Mouse (Mus musculus) heart, adult 2 months (tissue): ENCODE data around the gene Art3.

Source experiments
- CTCF ChIP-seq: fragments of 200-600 bp; IDR thresholded peaks from 2 replicates; pipeline ENCODE4 v1.8.1; 2022; ENCODE audit warnings: antibody characterized with exemption, mild to moderate bottlenecking, moderate library complexity
- EP300 ChIP-seq: fragments of 200-500 bp; IDR thresholded peaks from 2 replicates; pipeline ENCODE4 v1.6.1; 2011; ENCODE audit warnings: low read depth, low read length, control low read depth; ENCODE audit not compliant: insufficient read depth
- POLR2A ChIP-seq: fragments of 200-500 bp; IDR thresholded peaks from 2 replicates; pipeline ENCODE4 v1.6.1; 2011; ENCODE audit warnings: mild to moderate bottlenecking, low read depth, low read length, control low read depth; ENCODE audit not compliant: insufficient read depth

DNA sequence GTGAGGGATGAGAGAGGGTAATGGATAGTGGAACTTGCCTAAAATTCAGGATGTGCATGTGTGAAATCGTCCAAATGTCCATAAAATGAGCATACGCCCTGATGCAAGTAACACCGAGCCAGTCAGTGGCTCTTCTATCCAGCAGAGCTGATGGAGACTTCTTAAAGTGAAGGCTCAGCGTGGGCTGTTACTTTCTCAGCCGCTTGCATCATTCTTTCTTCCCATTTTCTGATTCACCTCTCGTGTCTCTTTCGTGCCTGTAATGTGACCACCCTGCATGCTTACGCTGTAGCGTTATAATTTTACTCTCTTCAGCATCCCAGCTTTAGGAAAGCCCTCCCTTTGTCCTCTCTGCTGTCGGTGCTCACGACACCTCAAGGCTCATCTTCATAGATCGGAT, 505 bp upstream of the Art3 start:
- TF ChIP-seq EP300 (no peak), POLR2A (no peak), CTCF (no peak)
